Mouse (Mus musculus) myocyte (in vitro differentiated cells): Measurements from ENCODE around the gene Ank3.

Experiments used
- CEBPB ChIP-seq: IDR thresholded peaks from 2 replicates; pipeline ENCODE4 v1.6.1; 2011; ENCODE audit warnings: mild to moderate bottlenecking, moderate library complexity; ENCODE audit not compliant: poor library complexity, insufficient read depth, severe bottlenecking
- E2F4 ChIP-seq: IDR thresholded peaks from one replicate; pipeline ENCODE4 v1.6.1; 2011; ENCODE audit warnings: mild to moderate bottlenecking, control low read depth, moderate library complexity; ENCODE audit not compliant: insufficient read depth
- MAX ChIP-seq: IDR thresholded peaks from one replicate; pipeline ENCODE4 v1.6.1; 2011; ENCODE audit warnings: low read depth, mild to moderate bottlenecking, control low read depth
- MYOD1 ChIP-seq, 3 experiments: IDR thresholded peaks; one replicate each; pipeline ENCODE4 v1.6.1; 2011; ENCODE audit warnings: control low read depth in 2 of 3, low read depth in 2 of 3, mild to moderate bottlenecking in 2 of 3, moderate library complexity in 1 of 3; ENCODE audit not compliant: insufficient read length in 2 of 3, control insufficient read depth in 1 of 3
- MYOG ChIP-seq, 3 experiments: IDR thresholded peaks; one replicate each; pipeline ENCODE4 v1.6.1; 2011; ENCODE audit warnings: control low read depth in 2 of 3, low read depth in 2 of 3, mild to moderate bottlenecking in 2 of 3; ENCODE audit not compliant: insufficient read length in 2 of 3, control insufficient read depth in 1 of 3, insufficient read depth in 1 of 3
- POLR2A ChIP-seq: IDR thresholded peaks from one replicate; pipeline ENCODE4 v1.6.1; 2011; ENCODE audit warnings: low read depth, mild to moderate bottlenecking, control low read depth, moderate library complexity; ENCODE audit not compliant: insufficient read length
- POLR2AphosphoS2 ChIP-seq: IDR thresholded peaks from one replicate; pipeline ENCODE4 v1.6.1; 2011; ENCODE audit warnings: low read depth, control low read depth; ENCODE audit not compliant: insufficient read length
- REST ChIP-seq: IDR thresholded peaks from one replicate; pipeline ENCODE4 v1.6.1; 2011; ENCODE audit warnings: mild to moderate bottlenecking, control low read depth, moderate library complexity; ENCODE audit not compliant: insufficient read depth, insufficient read length
- TCF12 ChIP-seq: IDR thresholded peaks from one replicate; pipeline ENCODE4 v1.6.1; 2011; ENCODE audit warnings: mild to moderate bottlenecking, control low read depth; ENCODE audit not compliant: poor library complexity, insufficient read depth, severe bottlenecking
- USF1 ChIP-seq: IDR thresholded peaks from one replicate; pipeline ENCODE4 v1.6.1; 2011; ENCODE audit warnings: low read depth, mild to moderate bottlenecking, control low read depth, moderate library complexity

GRCm38 (mm10) chr10:69981386-69982097 is 583.0 kb downstream of the Ank3 start:
- TF ChIP-seq USF1, result no peak
- no peak for TF ChIP-seq MAX
- no peak for TF ChIP-seq POLR2AphosphoS2
- TF ChIP-seq TCF12, result no peak
- TF ChIP-seq MYOD1 (IDR thresholded peaks at IDR 0.05; ENCODE audit: control insufficient read depth in 1 of 3, insufficient read length in 2 of 3, low read depth in 2 of 3), result no peak
- no peak for TF ChIP-seq MYOG (IDR thresholded peaks at IDR 0.05; ENCODE audit: control insufficient read depth in 1 of 3, insufficient read depth in 1 of 3, insufficient read length in 2 of 3, low read depth in 2 of 3)
- TF ChIP-seq POLR2A, result no peak
- no peak for TF ChIP-seq E2F4
- no peak for TF ChIP-seq CEBPB
- no peak for TF ChIP-seq REST
